Mouse (Mus musculus): Measurements from ENCODE around the gene Psmd11. TPM values are rescaled to one million over a fixed set of nuclear protein-coding genes. Genes with fewer than 3 reads are reported as not detected.

The Psmd11 gene
- polyA plus RNA-seq (2017; shearing (Covaris generic)): 100 to 1,000 TPM; 159 to 183 TPM

GRCm38 (mm10) chr11:80428381-80429008 lies at the start of gene Psmd11:
Gene Psmd11, plus strand, starts transcription at chr11:80428615.

GRCm38 (mm10) chr11:80383019-80383625 lies 45.3 kb upstream of the Psmd11 start, which contains the start of gene Zfp207:
Gene Zfp207, plus strand, starts transcription at chr11:80383279.

GRCm38 (mm10) chr11:80476222-80477189 lies 48.1 kb downstream of the Psmd11 start, which contains the start of gene Cdk5r1:
Gene Cdk5r1, plus strand, starts transcription at chr11:80477023.

Other genes with a start within 250 kb of the Psmd11 start
- gene Rnf135, start 244.8 kb upstream of the Psmd11 start, polyA plus RNA-seq (2017; shearing (Covaris generic)): 10 to 100 TPM in 1 of 2 experiments, 1 to 10 TPM in 1; 8.6 to 11.3 TPM
- 10 to 100 TPM; 42.1 to 43.6 TPM for gene Rhot1, start 219.6 kb upstream of the Psmd11 start, polyA plus RNA-seq (2017; shearing (Covaris generic))
- gene Rhbdl3, start 127.7 kb upstream of the Psmd11 start, polyA plus RNA-seq (2017; shearing (Covaris generic)): 1 to 10 TPM in 1 of 2 experiments, under 1 TPM in 1; 0.87 to 1.7 TPM
- gene 5730455P16Rik, start 50.6 kb upstream of the Psmd11 start, polyA plus RNA-seq (2017; shearing (Covaris generic)): 10 to 100 TPM; 14.3 TPM
- 100 to 1,000 TPM; 235 to 249 TPM for gene Zfp207, start 45.3 kb upstream of the Psmd11 start, polyA plus RNA-seq (2017; shearing (Covaris generic))
- gene Cdk5r1, start 48.4 kb downstream of the Psmd11 start, polyA plus RNA-seq (2017; shearing (Covaris generic)): 1 to 10 TPM in 1 of 2 experiments, under 1 TPM in 1; 0.63 to 1.5 TPM